Mouse (Mus musculus): ENCODE results near the gene Exo5. TPM values are rescaled to one million over a fixed set of nuclear protein-coding genes. Genes with fewer than 3 reads are reported as not detected.

Gene Exo5
- total RNA-seq, 2 experiments from 2014 or later = 8.2 to 8.8 TPM

DNA sequence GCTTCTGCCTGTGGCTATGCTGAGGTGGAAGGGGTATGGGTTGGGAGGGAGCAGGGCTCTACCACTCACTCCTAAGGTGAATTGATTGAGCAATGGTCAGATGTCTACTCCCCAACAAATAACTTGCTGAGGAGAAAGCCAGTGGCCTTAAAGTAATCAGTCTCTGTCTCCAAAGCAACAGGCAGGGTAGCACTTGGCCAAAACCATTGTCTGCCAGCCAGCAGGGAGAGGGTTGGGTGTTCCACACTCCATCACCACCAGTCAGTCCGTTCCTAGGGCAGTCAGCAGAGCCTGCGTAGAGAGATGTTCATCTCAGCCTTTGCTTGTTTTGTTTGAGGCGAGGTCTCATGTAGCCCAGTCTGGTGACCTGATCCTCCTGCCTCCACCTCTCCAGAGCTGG, 48.9 kb downstream of the Exo5 start:
- DNase-seq (ENCODE audit: low spot score in 2 of 2) = no peak

Small RNA genes lying within 50 kb of the gene (microRNA-seq; reads per million reads assigned to microRNA genes)
- 0 to 0.61 reads per million in 2 experiments for gene Mir7015 (ENCODE audit: borderline number of aligned reads in 2 of 2)

Other genes with a start within 250 kb of the Exo5 start
- 1 to 10 TPM; 1.5 to 3.1 TPM for gene Kcnq4, start 176.4 kb downstream of the Exo5 start, total RNA-seq (2021)
- gene Nfyc, start 93.4 kb downstream of the Exo5 start, total RNA-seq (2021) = 10 to 100 TPM; 53.9 to 57.2 TPM
- 1 to 10 TPM; 9.2 to 10.0 TPM for gene Rims3, start 70.2 kb downstream of the Exo5 start, total RNA-seq (2021)
- 1 to 10 TPM; 1.4 to 1.7 TPM for gene Zfp69, start 26.7 kb upstream of the Exo5 start, total RNA-seq (2021)
- gene Smap2, start 92.2 kb upstream of the Exo5 start, total RNA-seq (2021) = 10 to 100 TPM; 28.9 to 34.6 TPM
- gene Col9a2, start 114.4 kb upstream of the Exo5 start, total RNA-seq (2021) = under 1 TPM; 0.33 to 0.42 TPM
- gene Zmpste24, start 173.2 kb upstream of the Exo5 start, total RNA-seq (2021) = 10 to 100 TPM; 39.3 to 51.6 TPM
- gene Tmco2, start 184.2 kb upstream of the Exo5 start, total RNA-seq (2021) = not detected

Data from adrenal gland, adult 18-20 months (tissue).